Mouse (Mus musculus) thymus, postnatal 4 days (tissue): ENCODE measurements around the gene Pklr.

Experiments used
- DNase-seq: peaks from one replicate; pipeline ENCODE4 v3.0.0; 2021

The Pklr gene

GRCm38 (mm10) chr3:89135958-89136357 lies at the start of gene Pklr:
TSS of gene Pklr (plus strand) at chr3:89136142.
- DNase-seq: no peak

DNA sequence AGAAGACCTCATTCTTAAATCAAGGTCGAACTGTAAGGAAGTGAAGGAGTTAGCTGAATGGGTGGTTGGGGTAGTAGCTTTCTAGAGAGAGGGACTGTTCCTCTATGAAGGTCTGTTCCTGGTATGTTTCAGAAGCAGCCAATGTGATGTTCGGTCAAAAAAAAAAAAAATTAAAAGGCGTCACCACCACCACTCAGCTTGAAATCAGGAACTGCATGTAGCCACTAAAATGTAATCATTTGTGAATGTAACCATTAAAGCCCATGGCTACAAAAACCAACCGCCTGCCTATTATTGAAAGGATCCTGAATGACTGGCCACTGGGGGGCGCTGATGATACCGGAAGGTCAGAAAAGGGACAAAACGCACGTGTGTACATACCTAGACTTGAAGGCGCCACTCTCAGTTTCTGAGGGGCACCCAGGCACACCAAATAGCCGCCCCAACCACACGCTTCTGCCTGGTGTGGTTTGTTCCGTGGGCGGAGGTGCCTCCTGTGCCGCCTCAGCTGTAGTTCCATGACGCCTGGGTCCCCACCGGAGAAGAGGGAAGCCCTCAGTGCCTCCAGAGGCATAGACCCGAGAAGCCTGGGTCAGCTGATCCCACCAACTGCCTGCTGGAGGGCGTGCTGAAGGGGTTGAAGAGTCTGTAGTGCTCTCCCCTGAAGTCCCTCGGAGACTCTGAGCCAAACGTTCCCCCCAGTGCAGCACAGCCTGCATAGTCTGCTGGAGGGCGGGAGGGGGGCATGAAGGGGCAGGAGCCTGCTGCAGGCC lies 48.4 kb upstream of the Pklr start:
- peak; percentile 96 for DNase-seq

- peak; percentile 20 for DNase-seq
Observed at GRCm38 (mm10) chr3:89088974-89089373, 47.0 kb upstream of the Pklr start.

GRCm38 (mm10) chr3:89089882-89090591 lies 45.9 kb upstream of the Pklr start:
- peak; percentile 81 for DNase-seq

- DNase-seq: peak; percentile 91
Observed at GRCm38 (mm10) chr3:89090694-89091655, 45.0 kb upstream of the Pklr start.

GRCm38 (mm10) chr3:89091811-89092508 lies 44.0 kb upstream of the Pklr start:
- peak; percentile 16 for DNase-seq

DNA sequence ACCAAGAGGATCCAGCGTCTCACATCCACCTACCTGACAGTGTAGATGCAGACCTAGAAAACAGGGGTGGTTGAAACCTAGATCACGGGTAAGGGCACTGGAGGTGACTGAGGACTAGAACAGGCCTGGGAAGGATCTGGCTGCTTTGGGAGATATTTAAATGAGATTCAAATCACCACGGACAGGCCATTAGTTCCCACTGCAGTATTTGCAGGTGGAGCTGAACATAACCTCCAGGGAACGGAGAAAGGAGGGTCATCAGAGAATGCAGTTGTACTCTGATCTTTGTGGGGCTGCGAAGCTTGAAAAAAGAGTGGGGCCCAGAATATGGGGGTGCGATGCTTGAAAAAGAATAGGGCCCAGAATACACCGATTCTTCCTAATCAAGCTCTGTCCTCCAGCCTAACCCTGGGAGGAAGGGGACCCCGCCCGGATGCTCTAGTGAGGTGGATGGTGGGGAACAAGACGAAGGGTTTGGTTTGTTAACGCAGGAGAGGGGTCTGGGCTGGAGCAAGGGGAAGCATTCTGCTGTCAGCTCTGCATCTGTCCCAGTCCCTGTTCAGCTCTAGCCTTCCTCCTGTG lies 43.3 kb upstream of the Pklr start:
- DNase-seq: no peak

GRCm38 (mm10) chr3:89093175-89093574 lies 42.8 kb upstream of the Pklr start, which contains the start of gene Rusc1:
TSS of gene Rusc1 (minus strand) at chr3:89093311.
- DNase-seq: peak; percentile 79

DNA sequence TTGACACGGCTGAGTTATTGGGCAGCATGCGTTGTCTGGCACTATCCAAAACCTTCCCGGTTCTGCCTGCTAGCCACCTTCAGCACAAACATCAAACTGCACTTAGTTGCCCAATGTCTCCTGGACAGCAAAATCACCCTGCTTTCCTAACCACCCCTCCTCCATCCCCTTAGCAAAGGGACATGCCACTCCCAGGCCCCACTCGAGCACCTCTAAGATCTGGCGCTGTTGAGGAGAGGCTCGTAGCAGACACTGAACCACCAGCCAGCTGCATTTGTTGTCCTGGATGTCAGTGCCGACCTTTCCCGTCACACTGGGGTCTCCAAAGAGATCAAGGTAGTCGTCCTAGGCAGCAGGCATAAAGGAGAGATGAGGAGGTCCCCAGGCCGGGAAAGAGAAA lies 41.9 kb upstream of the Pklr start:
- DNase-seq: no peak

DNA sequence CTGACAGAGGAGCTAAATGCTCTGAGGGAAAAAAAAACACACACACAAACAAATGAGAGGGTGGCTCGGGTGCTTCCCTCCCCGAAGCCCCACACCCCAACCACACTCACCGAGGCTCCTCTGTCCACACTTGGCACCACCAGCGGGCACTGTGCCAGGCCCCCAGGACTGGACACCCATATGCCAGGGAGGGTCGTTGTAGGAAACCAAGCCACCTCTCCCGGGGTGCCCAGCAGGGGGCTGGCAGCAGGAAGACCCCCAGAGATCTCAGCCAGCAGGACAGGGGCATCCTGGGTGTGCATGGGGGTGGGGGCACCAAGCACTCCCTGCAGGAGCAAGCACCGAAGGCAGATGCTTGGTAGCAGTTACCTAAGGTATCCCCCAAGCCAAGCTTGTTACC lies 35.1 kb upstream of the Pklr start, which contains the start of gene Gm43738:
Gene Gm43738, minus strand, starts transcription at position 289 of the 400 bp plus-strand sequence.
- DNase-seq: peak; percentile 39

DNA sequence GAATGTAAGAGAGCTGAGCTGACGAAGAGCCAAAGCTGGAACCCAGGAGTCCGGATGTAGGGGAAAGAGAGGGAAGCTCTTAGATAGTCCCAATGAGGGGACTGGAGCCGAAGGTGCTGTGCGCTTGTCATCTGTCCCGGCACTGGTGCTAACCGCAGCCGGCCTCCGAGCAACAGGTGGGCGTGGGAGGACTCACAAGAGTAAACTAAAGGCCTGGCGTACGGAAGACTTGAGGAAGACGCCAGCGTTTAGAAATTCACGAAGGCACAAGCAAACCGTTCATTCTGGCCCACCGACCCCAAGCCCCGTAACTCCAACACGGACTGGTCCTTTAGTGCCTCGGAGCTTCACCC lies 34.5 kb upstream of the Pklr start:
- DNase-seq: no peak

DNA sequence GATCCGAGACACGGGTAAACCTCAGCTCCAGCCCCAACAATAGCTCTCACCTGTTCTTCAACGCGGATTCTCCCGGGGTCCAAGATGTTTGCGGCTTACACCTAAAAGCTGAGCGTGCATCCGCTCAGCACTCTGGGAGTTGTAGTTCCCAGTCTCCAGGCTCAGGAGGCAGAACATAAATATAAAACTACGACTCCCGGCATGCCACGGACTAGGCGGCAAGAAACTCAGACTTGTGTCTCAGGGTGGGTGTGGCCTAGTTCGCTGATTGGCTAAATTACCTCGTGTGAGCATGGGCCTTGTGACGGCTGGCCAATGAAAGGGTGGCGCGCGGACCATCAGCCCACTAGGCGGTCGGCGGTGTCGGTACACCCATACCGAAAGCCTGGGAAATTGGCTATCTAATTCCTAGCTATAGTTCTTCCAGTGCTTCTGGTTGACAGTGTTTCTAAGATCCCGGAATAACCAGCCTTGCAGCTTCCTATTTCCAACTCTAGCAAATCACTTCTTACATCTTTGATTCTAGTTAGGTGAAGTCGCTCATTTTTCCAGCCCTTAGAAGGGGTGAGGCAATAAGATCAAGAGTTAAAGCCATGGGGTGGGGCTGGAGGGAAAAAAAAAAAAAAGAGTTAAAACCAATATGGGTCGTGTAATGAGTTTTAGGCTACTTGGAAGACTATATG lies 34.0 kb upstream of the Pklr start, which contains the start of gene Fdps:
Gene Fdps, minus strand, starts transcription at position 148 of the 683 bp plus-strand sequence.
- DNase-seq: peak; percentile 91

- no peak for DNase-seq
Observed at GRCm38 (mm10) chr3:89102495-89103290, 33.2 kb upstream of the Pklr start.

DNA sequence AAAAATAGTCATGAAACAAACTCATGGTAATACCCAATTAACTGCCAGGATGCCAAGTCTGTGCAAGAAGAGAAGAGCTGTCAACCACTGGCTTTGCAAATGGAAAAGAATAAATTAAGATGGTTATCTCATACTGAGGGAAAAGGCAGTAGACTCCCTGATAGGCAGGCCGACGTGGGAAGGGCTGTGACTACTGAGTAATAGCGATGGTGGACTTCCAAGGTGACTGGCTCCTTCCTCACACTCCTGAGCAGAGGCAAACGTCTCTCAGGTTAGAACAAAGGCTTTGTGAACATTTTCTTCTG lies 32.7 kb upstream of the Pklr start:
- DNase-seq: no peak

DNA sequence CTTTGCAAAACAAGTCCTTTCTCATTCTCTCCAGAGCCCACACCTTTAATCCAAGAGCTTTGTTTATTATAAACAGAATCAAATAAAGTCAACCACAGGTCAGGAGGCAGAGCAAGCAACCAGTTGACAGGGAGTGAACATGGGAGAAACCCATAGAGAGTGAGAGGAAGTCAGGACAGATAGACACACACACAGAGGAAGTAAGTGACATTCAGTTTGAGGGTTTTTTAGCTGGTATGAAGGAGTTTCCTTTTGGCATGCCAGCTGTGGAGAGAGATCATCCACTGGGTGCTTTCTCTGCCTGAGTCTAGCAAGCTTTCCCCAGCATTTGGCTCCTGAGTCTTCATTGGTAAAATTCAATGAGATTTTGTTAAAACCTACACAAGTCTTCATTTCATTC lies 29.1 kb upstream of the Pklr start:
- no peak for DNase-seq

GRCm38 (mm10) chr3:89107545-89107944 lies 28.4 kb upstream of the Pklr start:
- no peak for DNase-seq

- DNase-seq: no peak
Observed at GRCm38 (mm10) chr3:89108146-89108545, 27.8 kb upstream of the Pklr start.

GRCm38 (mm10) chr3:89113058-89113457 lies 22.9 kb upstream of the Pklr start:
- no peak for DNase-seq

DNA sequence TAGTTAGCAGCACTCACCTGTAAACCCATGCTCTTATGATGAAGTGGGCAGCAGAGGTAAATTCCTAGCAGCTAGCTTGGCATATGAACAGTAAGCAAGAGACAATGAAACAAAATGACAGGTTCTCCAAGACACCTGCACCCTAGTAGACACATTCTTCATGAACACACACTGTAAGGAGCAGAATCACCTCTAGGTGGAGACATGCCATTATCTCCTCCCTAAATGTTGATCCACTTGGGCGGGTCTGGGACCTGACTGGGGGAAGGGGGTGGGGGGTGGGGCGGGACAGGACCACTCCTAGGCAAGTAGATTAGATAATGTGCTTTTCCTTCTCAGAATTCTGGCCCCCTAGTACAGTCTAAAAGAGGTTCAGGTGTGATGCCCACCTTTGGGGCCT lies 20.4 kb upstream of the Pklr start:
- DNase-seq: peak; percentile 34

- DNase-seq: no peak
Observed at GRCm38 (mm10) chr3:89123313-89123712, 12.6 kb upstream of the Pklr start.

DNA sequence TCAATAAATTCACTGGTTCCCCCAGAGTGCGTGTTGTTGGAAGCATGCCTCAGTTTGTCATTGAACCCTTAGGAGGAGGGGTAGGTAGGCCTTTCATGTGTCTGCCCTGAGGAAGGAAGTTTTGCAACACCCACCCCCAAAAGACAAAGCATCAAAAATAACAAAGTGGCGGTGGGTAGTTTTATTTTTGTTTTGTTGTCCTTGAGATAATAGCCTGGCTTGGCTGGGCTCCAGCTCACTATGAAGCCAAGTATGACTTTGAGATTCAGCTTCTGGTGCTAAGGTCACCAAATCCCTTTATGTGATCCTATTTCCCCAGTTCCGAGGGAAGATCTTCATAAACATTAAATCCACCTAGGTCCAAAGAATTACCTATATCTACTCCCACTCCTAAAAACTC lies 11.7 kb upstream of the Pklr start:
- DNase-seq: no peak
